ENCODE assay signal across 30 mouse cellular contexts in the genomic region with DNA sequence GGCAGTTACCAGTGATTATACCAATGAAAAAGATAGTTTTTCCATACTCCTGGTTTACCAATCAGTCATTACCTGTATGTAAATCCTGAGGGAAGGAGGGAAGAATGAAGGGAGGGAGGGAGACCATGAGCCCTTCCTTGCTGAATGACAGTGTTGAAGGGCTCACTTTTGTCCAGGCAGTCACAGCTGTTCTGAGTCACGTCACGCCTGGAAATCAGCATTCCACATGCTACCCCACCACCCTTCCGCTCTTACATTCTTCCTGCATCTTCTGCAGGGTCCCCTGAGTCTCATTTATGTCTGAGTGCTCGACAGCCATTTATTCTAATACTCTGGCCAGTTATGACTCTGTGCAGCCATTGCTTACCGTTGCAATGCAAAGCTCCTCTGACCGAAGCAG.
DNase-seq lines count a peak whose midpoint lies in the region; ATAC-seq and TF ChIP-seq lines count a peak whose summit lies in the region.
"Had no signal": no experiment of that assay in that cellular context is flagged by ENCODE, and none has a peak within 500 bp of the region (broad histone marks: within the 10 kb centered on the region; RNA-seq: fewer than 3 reads in every experiment).

No protein-coding gene starts in this region.

- no peak overlapping the region for H3K4me2 ChIP-seq in kidney, embryonic 16.5 days (replicated peaks; ENCODE audit: low read depth, low read length)
- H3K4me2 ChIP-seq in lung, embryonic 16.5 days (ENCODE audit: low read depth, low read length), result no peak overlapping the region
- H3K4me2 ChIP-seq: embryonic facial prominence, embryonic 12.5 days; embryonic facial prominence, embryonic 15.5 days; forebrain, embryonic 13.5 days; heart, embryonic 13.5 days; hindbrain, embryonic 14.5 days had no signal

- H3K36me3 ChIP-seq in kidney, embryonic 16.5 days (ENCODE audit: insufficient read depth, low read length), result no peaks in the 10 kb centered on the region
- H3K36me3 ChIP-seq in lung, embryonic 16.5 days (ENCODE audit: control insufficient read depth, insufficient read depth, low read length), result no peaks in the 10 kb centered on the region
- no peaks in the 10 kb centered on the region for H3K36me3 ChIP-seq in C2C12 (ENCODE audit: control insufficient read depth, insufficient read depth)
- H3K36me3 ChIP-seq: embryonic facial prominence, embryonic 12.5 days; embryonic facial prominence, embryonic 15.5 days; forebrain, embryonic 10.5 days; G1E; heart, embryonic 10.5 days; heart, embryonic 13.5 days had no signal

- H3K79me2 ChIP-seq in C2C12 (ENCODE audit: control insufficient read depth, insufficient read depth), result no peaks in the 10 kb centered on the region

- 70% methylated on average over 6 of the region's 6 CpGs for WGBS in kidney, embryonic 16.5 days
- 59% methylated on average over 6 of the region's 6 CpGs for WGBS in lung, embryonic 16.5 days
- 76% methylated on average over 6 of the region's 6 CpGs for WGBS in lung, adult 2 months

- DNase-seq in kidney, adult 11 months, result no peak
- no peak for DNase-seq in lung, adult 2 months
- DNase-seq in lung, postnatal 36 days, result peak; percentile 4
- no peak for DNase-seq in cerebellum, adult 9-11 months
- DNase-seq: adrenal gland, postnatal 10 days; adrenal gland, postnatal 36 days; cerebellum, adult 18-20 months; cerebellum, adult 9-10 months; cerebellum, postnatal 25 days; gastrocnemius, postnatal 10 days; gastrocnemius, postnatal 36 days; heart, adult 2 months; heart, postnatal 14 days; heart, postnatal 4 days had no signal

- H3K27me3 ChIP-seq in kidney, embryonic 16.5 days (ENCODE audit: insufficient read depth, low read length), result no peaks in the 10 kb centered on the region
- H3K27me3 ChIP-seq in lung, embryonic 16.5 days (ENCODE audit: control insufficient read depth, insufficient read depth, low read depth, low read length), result no peaks in the 10 kb centered on the region
- H3K27me3 ChIP-seq in C2C12 (ENCODE audit: control insufficient read depth, insufficient read depth, insufficient read length), result no peaks in the 10 kb centered on the region
- H3K27me3 ChIP-seq: CH12.LX; embryonic facial prominence, embryonic 12.5 days; embryonic facial prominence, embryonic 15.5 days; forebrain, embryonic 13.5 days; heart, embryonic 13.5 days; Patski had no signal

- peak overlapping the region; percentile 12 for H3ac ChIP-seq in C2C12 (ENCODE audit: control insufficient read depth, insufficient read length, low read depth)

- H3K9ac ChIP-seq in kidney, embryonic 16.5 days (replicated peaks; ENCODE audit: low read length), result no peak overlapping the region
- H3K9ac ChIP-seq in lung, embryonic 16.5 days (ENCODE audit: low read length), result no peak overlapping the region
- H3K9ac ChIP-seq: embryonic facial prominence, embryonic 12.5 days; embryonic facial prominence, embryonic 15.5 days; forebrain, embryonic 13.5 days; heart, embryonic 13.5 days; hindbrain, embryonic 14.5 days had no signal

- no peak for TF ChIP-seq POLR2A in lung, adult 2 months (IDR thresholded peaks at IDR 0.05; ENCODE audit: borderline replicate concordance, extremely low read depth, low read depth, low read length)

- TF ChIP-seq CTCF in lung, adult 2 months (IDR thresholded peaks at IDR 0.05; ENCODE audit: insufficient read depth, low read length), result no peak
- TF ChIP-seq CTCF in C2C12 (IDR thresholded peaks at IDR 0.05; ENCODE audit: control insufficient read depth, insufficient read depth, insufficient read length), result no peak

- H3K27ac ChIP-seq in kidney, embryonic 16.5 days (ENCODE audit: low read length), result no peak overlapping the region
- no peak overlapping the region for H3K27ac ChIP-seq in lung, embryonic 16.5 days (ENCODE audit: low read length)
- H3K27ac ChIP-seq: embryonic facial prominence, embryonic 12.5 days; embryonic facial prominence, embryonic 15.5 days; forebrain, embryonic 10.5 days; forebrain, embryonic 13.5 days; heart, adult 2 months; heart, embryonic 10.5 days; heart, embryonic 13.5 days; hindbrain, embryonic 14.5 days had no signal

- H3K9me3 ChIP-seq in kidney, embryonic 16.5 days (ENCODE audit: low read length), result no peaks in the 10 kb centered on the region
- no peaks in the 10 kb centered on the region for H3K9me3 ChIP-seq in lung, embryonic 16.5 days (ENCODE audit: control insufficient read depth, low read length)
- H3K9me3 ChIP-seq: embryonic facial prominence, embryonic 12.5 days; embryonic facial prominence, embryonic 15.5 days; forebrain, embryonic 10.5 days; forebrain, embryonic 13.5 days; G1E; heart, embryonic 10.5 days; heart, embryonic 13.5 days had no signal

- peaks cover 2% of the 10 kb centered on the region; the same call in 1 of the 2 replicates for H3K4me1 ChIP-seq in kidney, embryonic 16.5 days (ENCODE audit: insufficient read depth, low read length)
- peaks cover 3% of the 10 kb centered on the region for H3K4me1 ChIP-seq in lung, embryonic 16.5 days (replicated peaks; ENCODE audit: control insufficient read depth, insufficient read depth, low read length)
- peaks cover 4% of the 10 kb centered on the region; the same call in 1 of the 2 replicates for H3K4me1 ChIP-seq in lung, adult 2 months (ENCODE audit: control insufficient read depth, insufficient read depth, low read length)
- H3K4me1 ChIP-seq: embryonic facial prominence, embryonic 12.5 days; embryonic facial prominence, embryonic 15.5 days; forebrain, embryonic 10.5 days; forebrain, embryonic 13.5 days had no signal

- no peaks in the 10 kb centered on the region for H3K79me3 ChIP-seq in C2C12 (ENCODE audit: low read depth)

- H3K4me3 ChIP-seq in kidney, embryonic 16.5 days (ENCODE audit: low read length), result no peak overlapping the region
- no peak overlapping the region for H3K4me3 ChIP-seq in lung, embryonic 16.5 days (ENCODE audit: low read length)
- H3K4me3 ChIP-seq in lung, adult 2 months (replicated peaks; ENCODE audit: extremely low read depth, low read depth, low read length), result no peak overlapping the region
- H3K4me3 ChIP-seq in C2C12 (ENCODE audit: insufficient read depth, poor library complexity, severe bottlenecking), result no peak overlapping the region
- H3K4me3 ChIP-seq: embryonic facial prominence, embryonic 12.5 days; embryonic facial prominence, embryonic 15.5 days; erythroblast, embryonic 14.5 days; forebrain, embryonic 10.5 days; forebrain, embryonic 13.5 days; heart, adult 2 months; heart, embryonic 10.5 days; heart, embryonic 13.5 days had no signal

- peak; percentile 39 for ATAC-seq in kidney, embryonic 16.5 days (ENCODE audit: low FRiP score, low TSS enrichment)
- peak; percentile 63; the same call in 1 of the 2 replicates for ATAC-seq in lung, embryonic 16.5 days (ENCODE audit: low read depth)
- no peak for ATAC-seq in erythroid progenitor cell, adult 5-6 weeks (replicated peaks; ENCODE audit: low FRiP score, poor library complexity, severe bottlenecking)
- ATAC-seq: forebrain, embryonic 13.5 days; forebrain, embryonic 16.5 days; Patski had no signal

TF ChIP-seq in C2C12, 6 proteins besides CTCF, POLR2A, EP300 and RAD21:
- TF ChIP-seq MYOD1 (IDR thresholded peaks at IDR 0.05; ENCODE audit: control insufficient read depth, insufficient read length, low read depth) (peak; percentile 92), FOSL1 (IDR thresholded peaks at IDR 0.05; ENCODE audit: insufficient read depth, low read length, poor library complexity, severe bottlenecking) (no peak)
